Mouse (Mus musculus) ES-Bruce4 (cell line): ENCODE results near the gene Gcdh. TPM values are rescaled to one million over a fixed set of nuclear protein-coding genes. Genes with fewer than 3 reads are reported as not detected.

Experiments used
- H3K27ac ChIP-seq: 2 replicates; pipeline ENCODE4 v1.5.1; 2012; ENCODE audit warnings: low read length, inconsistent platforms; ENCODE audit not compliant: insufficient read depth
- H3K27me3 ChIP-seq: 2 replicates; pipeline ENCODE4 v1.6.1; 2012; ENCODE audit warnings: mild to moderate bottlenecking, low read length, inconsistent platforms; ENCODE audit not compliant: control insufficient read depth, poor library complexity, insufficient read depth, severe bottlenecking
- H3K36me3 ChIP-seq: 2 replicates; pipeline ENCODE4 v1.6.1; 2012; ENCODE audit warnings: inconsistent platforms, mild to moderate bottlenecking, low read length, moderate library complexity; ENCODE audit not compliant: control insufficient read depth, poor library complexity, insufficient read depth, severe bottlenecking
- H3K4me1 ChIP-seq: one replicate; pipeline ENCODE4 v1.8.1; 2011; ENCODE audit warnings: low read length; ENCODE audit not compliant: control insufficient read depth, insufficient read depth
- H3K4me3 ChIP-seq: 2 replicates; pipeline ENCODE4 v1.5.1; 2011; ENCODE audit warnings: low read depth, mild to moderate bottlenecking, low read length
- H3K9ac ChIP-seq: 2 replicates; pipeline ENCODE4 v1.6.1; 2012; ENCODE audit warnings: low read depth, mild to moderate bottlenecking, inconsistent platforms; ENCODE audit not compliant: poor library complexity, severe bottlenecking
- H3K9me3 ChIP-seq: replicated peaks from 2 replicates; pipeline ENCODE4 v1.6.1; 2012; ENCODE audit warnings: mild to moderate bottlenecking, low read length, inconsistent platforms; ENCODE audit not compliant: control insufficient read depth, poor library complexity, insufficient read depth, severe bottlenecking
- CTCF ChIP-seq: IDR thresholded peaks from one replicate; pipeline ENCODE4 v1.8.1; 2011; ENCODE audit warnings: low read depth, low read length
- EP300 ChIP-seq: IDR thresholded peaks from 2 replicates; pipeline ENCODE4 v1.6.1; 2011; ENCODE audit warnings: low read depth, low read length; ENCODE audit not compliant: insufficient read depth
- POLR2A ChIP-seq: IDR thresholded peaks from one replicate; pipeline ENCODE4 v1.8.1; 2011; ENCODE audit warnings: low read length; ENCODE audit not compliant: insufficient read depth
- polyA plus RNA-seq: library from polyadenylated mRNA; stranded (reverse); fragments of >200 nt; gene quantifications from 2 replicates; pipeline ENCODE4 v1.2.4, GENCODE M21; 2011; ENCODE audit warnings: low read depth; ENCODE audit not compliant: missing spikeins, insufficient read depth, insufficient read length

Gene Gcdh
- polyA plus RNA-seq, 1 experiment = 78.5 TPM

DNA sequence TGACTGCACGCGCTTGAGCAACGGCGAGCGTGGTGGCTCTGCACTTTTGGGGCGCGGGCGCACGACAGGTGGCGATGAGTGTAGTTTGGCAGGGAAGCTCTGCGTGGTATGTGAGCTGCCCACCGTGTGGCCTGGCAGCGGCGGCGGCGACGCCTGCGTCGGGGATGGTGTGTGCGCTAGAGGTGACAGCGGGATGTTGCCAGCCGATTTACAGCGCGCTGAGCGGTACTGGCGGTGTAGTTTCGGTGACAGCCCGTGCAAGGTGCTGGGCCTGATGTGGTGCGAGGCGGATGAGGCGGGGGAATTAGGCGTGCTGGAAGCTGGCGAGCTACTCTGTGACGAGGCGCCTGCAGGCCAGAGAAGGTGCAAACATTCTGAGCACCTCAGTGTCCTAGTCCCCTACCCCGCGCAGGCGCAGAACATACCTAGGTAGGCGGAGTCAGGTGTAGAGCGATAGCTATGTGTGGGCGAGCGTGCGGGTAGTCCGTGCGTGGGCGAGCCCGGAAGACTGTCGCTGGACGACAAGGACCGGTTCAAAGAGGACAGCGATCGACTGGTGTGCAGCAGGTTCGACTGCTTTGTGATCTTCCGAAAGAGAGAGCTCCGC lies 19.3 kb upstream of the Gcdh start:
- TF ChIP-seq CTCF (no peak), POLR2A (peak; percentile 88), EP300 (0 out of 2 replicates have a peak, but pooled peaks have one; percentile 51)
- H3K4me3 ChIP-seq = peak overlapping the region; percentile 83
- peaks cover 12% of the 10 kb centered on the region for H3K36me3 ChIP-seq
- peaks cover 8% of the 10 kb centered on the region; the same call in 1 of the 2 replicates for H3K9me3 ChIP-seq
- peak overlapping the region; percentile 89 for H3K9ac ChIP-seq
- no peaks in the 10 kb centered on the region for H3K27me3 ChIP-seq
- no peak overlapping the region for H3K27ac ChIP-seq
- H3K4me1 ChIP-seq = peaks cover 3% of the 10 kb centered on the region

DNA sequence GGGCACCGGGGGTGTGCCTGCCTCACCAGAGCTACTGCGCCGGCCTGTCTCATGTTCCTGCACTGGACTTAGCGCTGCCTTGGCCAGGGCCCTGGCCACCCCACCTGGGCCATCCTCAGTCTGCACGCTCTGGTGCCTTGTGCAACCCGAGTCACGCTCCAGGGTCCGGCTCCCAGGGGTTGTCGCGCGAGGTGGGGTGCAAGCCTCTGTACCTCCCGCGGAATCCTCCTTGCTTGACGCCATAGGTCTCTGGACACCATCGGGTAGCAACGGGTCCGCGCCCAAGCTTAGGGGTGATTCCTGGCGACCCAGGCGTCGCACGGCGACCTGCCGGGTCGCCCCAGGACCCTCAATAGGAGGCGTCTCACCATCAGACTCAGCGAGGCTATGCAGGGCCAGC lies 18.7 kb upstream of the Gcdh start:
- Histone ChIP-seq H3K27ac (no peak overlapping the region), H3K9ac (peak overlapping the region; percentile 89), H3K27me3 (no peaks in the 10 kb centered on the region), H3K4me3 (peak overlapping the region; percentile 83), H3K36me3 (peaks cover 12% of the 10 kb centered on the region), H3K9me3 (peaks cover 8% of the 10 kb centered on the region; the same call in 1 of the 2 replicates), H3K4me1 (peaks cover 4% of the 10 kb centered on the region)
- TF ChIP-seq POLR2A (no peak), EP300 (no peak), CTCF (no peak)

DNA sequence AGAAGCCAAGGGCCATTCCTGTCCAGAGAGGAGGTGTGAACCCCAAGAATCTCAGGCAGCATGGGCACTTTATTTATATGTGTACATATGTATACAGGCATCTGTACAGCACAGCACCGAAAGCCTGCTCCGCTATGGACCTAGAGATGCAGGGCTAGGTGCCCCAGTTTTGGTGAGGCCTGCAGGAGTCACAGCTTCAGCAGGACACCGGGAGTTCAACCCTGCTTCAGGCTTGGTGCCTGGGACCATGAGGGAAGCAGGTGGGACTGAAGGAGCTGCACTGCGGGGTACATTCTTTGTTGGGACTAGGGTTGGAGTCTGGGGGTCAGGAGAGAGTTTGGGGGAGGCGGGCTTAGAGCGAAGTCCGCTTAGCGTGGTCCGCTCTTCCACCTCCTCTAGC lies 18.1 kb upstream of the Gcdh start:
- TF ChIP-seq EP300 (no peak), POLR2A (no peak), CTCF (no peak)
- Histone ChIP-seq H3K4me3 (peak overlapping the region; percentile 83; the same call in 1 of the 2 replicates), H3K9me3 (peaks cover 8% of the 10 kb centered on the region; the same call in 1 of the 2 replicates), H3K4me1 (peaks cover 4% of the 10 kb centered on the region), H3K9ac (peak overlapping the region; percentile 89), H3K36me3 (peaks cover 12% of the 10 kb centered on the region), H3K27me3 (no peaks in the 10 kb centered on the region), H3K27ac (no peak overlapping the region)

DNA sequence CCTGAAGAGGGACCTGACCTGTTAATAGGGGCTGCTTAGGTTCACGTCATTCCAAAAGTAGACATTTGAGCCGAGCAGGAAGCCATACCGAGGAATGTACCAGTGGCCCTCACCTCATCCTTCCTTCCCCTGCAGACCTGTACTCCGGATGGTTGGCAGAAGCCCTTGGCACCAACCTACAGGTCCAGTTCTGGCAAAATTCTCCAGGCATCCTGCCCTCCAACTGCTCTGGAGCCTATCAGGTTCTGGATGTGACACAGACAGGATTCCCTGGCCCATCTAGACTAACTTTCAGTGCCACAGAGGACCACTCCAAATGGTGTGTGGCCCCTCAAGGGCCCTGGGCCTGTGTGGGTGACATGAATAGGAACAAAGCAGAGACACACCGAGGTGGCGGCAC lies 16.8 kb upstream of the Gcdh start:
- Histone ChIP-seq H3K9ac (no peak overlapping the region), H3K4me3 (no peak overlapping the region), H3K27ac (no peak overlapping the region), H3K36me3 (peaks cover 12% of the 10 kb centered on the region), H3K4me1 (peaks cover 2% of the 10 kb centered on the region), H3K27me3 (no peaks in the 10 kb centered on the region), H3K9me3 (peaks cover 4% of the 10 kb centered on the region; the same call in 1 of the 2 replicates)
- no peak for TF ChIP-seq POLR2A
- TF ChIP-seq CTCF = no peak
- no peak for TF ChIP-seq EP300

DNA sequence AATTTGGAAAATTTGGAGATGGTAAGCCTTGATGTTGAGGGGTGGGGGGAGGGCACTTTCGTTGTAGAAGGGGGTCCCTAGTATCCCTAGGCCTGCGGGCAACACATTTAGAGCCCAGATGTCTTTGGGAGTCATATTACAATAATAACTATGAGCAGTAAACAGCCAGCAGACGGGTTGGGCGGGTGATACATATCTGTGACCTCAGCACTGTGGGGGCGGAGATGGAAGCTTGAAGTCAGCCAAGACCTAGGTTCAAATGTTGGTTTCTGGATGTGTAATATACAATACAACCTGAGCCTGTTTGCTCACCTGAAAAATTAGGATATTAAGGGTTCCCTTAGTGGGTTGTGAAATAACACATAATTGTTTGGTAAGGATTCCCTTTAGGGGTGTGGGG lies 16.2 kb upstream of the Gcdh start:
- peaks cover 2% of the 10 kb centered on the region for H3K4me1 ChIP-seq
- H3K36me3 ChIP-seq = peaks cover 12% of the 10 kb centered on the region
- no peak overlapping the region for H3K4me3 ChIP-seq
- no peak overlapping the region for H3K27ac ChIP-seq
- peak overlapping the region; percentile 91 for H3K9ac ChIP-seq
- H3K9me3 ChIP-seq = peaks cover 4% of the 10 kb centered on the region; the same call in 1 of the 2 replicates
- no peaks in the 10 kb centered on the region for H3K27me3 ChIP-seq
- TF ChIP-seq EP300 (no peak), CTCF (no peak), POLR2A (no peak)

DNA sequence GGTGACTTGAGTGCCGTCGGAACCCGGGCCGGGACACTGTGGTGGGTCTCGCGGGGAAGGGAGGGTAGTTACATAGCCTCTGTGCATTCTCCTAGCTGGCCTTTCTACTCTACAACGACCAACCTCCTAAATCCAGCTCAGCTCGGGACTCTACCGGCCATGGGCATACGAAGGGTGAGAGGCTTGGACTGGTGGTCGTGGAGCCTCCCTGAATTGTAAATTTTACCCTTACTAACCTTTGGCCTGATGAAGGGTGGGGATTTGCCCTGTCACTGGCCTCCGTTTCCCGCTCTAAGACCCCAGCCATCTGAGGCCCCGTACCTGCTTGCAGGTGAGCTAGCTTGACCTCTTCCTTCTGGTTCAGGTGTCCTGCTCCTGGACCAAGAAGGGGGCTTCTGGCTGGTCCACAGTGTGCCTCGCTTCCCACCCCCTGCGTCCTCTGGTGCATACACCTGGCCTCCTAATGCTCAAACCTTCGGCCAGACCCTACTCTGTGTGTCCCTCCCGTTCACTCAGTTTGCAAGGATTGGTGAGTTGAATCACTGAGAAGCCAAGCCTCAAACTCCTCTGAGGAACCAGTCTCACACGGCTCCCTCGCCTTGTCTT lies 15.5 kb upstream of the Gcdh start:
- H3K4me1 ChIP-seq = peaks cover 5% of the 10 kb centered on the region
- peaks cover 2% of the 10 kb centered on the region; the same call in 1 of the 2 replicates for H3K9me3 ChIP-seq
- H3K9ac ChIP-seq = peak overlapping the region; percentile 91
- TF ChIP-seq CTCF (no peak), EP300 (no peak), POLR2A (no peak)
- H3K36me3 ChIP-seq = peaks cover 10% of the 10 kb centered on the region
- H3K4me3 ChIP-seq = peak overlapping the region; percentile 76
- no peaks in the 10 kb centered on the region for H3K27me3 ChIP-seq
- no peak overlapping the region for H3K27ac ChIP-seq
